Mouse (Mus musculus): ENCODE measurements at regions not wholly inside any gene's neighbourhood (a gene's known extent, or its start where the extent isn't known, plus 50 kb on each side); places are given as distances from the start of the nearest gene placed in this dataset.
A peak's percentile ranks its signal among the peaks of the same experiment; 100 is the strongest.
"Not testable (repeated sequence)": the region's sequence is repeated elsewhere in the genome, so short reads cannot be mapped to it uniquely, and the experiment has no call there.

DNA sequence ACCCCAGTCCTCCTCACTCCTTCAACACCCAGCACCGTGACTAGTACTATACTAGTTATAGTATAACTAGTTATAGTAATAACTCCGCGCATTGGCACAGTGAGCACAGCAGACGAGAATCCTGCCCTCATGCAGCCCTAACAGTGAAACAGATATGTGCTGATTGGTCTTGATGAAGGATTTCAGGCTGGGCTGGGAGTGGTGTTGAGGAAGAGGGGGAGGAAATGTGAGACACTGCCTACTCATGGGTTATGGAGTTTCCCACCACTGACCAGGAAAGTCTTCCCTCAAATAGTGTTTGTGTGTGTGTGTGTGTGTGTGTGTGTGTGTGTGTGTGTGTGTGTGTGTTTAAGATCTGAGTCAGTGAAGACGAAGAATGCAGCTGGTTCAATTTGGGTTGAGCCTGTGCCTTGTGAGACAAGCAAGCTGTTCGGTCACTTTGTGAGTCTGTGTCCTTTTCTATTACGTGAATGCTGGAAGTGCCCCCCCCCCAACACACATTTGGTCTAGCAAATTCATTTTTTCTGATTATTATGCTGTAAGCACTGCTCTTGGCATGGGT, 185.9 kb upstream of the Kit start:
- H3K4me3 ChIP-seq, result no peak overlapping the region
- 0 out of 2 replicates have a peak, but pooled peaks cover 3% of the 10 kb centered on the region for H3K27me3 ChIP-seq
- no peak overlapping the region for H3K9ac ChIP-seq
- H3K4me2 ChIP-seq, result no peak overlapping the region
- no peaks in the 10 kb centered on the region for H3K36me3 ChIP-seq
- no peak overlapping the region for H3K27ac ChIP-seq
- no peaks in the 10 kb centered on the region for H3K9me3 ChIP-seq
- ATAC-seq (ENCODE audit: low FRiP score), result no peak
- H3K4me1 ChIP-seq (replicated peaks), result peaks cover 6% of the 10 kb centered on the region
- 86% methylated on average over 7 of the region's 7 CpGs for WGBS

DNA sequence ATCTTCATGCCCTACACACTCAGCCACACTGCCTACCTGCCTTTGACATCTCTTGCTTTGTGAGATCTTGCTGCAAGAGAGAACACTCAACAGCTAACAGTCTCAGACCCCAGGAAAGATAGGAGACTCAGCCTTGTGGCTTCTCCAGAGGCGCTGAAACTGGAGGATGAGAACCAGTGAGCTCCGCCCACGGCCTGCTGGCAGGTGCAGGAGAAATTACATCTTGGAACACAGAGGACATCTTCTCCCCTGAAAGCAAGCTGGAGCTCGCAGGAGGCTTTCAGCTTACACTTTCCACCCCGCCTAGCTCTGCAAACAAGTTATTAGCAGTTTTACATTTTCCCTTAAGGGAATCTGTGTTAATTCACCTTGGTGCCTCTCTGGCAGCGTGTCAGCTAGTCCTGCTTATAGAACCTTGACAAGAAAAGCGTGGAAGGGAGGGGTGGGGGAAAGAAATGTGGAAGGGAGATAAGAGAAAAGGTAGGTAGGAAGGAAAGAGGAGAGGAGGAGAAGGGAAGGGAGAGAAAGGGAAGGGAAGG, 185.2 kb upstream of the Kit start:
- ATAC-seq (ENCODE audit: low FRiP score), result no peak
- Histone ChIP-seq H3K9me3 (no peaks in the 10 kb centered on the region), H3K27me3 (0 out of 2 replicates have a peak, but pooled peaks cover 3% of the 10 kb centered on the region), H3K36me3 (no peaks in the 10 kb centered on the region), H3K4me3 (no peak overlapping the region), H3K9ac (no peak overlapping the region), H3K4me1 (replicated peaks) (peaks cover 6% of the 10 kb centered on the region), H3K27ac (no peak overlapping the region), H3K4me2 (no peak overlapping the region)
- WGBS, result 70% methylated on average over 7 of the region's 7 CpGs

DNA sequence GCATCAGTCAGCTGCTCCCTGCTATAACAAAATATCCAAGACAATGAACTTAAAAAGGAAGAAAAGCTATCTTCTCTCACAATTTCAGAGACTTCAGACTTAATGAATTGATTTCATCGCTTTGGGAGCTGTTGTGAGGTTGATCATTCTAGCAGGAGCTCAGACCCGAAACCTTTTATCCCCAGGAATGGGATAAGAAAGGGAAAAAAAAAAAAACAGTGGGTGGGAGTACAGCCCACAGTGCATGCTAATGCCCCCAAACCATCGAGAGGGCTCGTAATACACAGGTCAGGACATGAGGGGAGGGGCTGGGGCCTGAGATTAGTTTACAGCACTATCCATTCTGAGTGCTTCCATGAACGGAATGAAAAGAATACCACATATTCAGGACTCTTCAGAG, 175.9 kb upstream of the Kit start:
- 71% methylated on average over 5 of the region's 5 CpGs for whole genome bisulfite sequencing
- peaks cover 14% of the 10 kb centered on the region; the same call in 1 of the 2 replicates for H3K4me1 ChIP-seq (replicated peaks)
- no peak overlapping the region for H3K9ac ChIP-seq
- no peaks in the 10 kb centered on the region for H3K9me3 ChIP-seq
- H3K4me2 ChIP-seq, result no peak overlapping the region
- no peaks in the 10 kb centered on the region for H3K36me3 ChIP-seq
- no peak overlapping the region for H3K4me3 ChIP-seq
- H3K27me3 ChIP-seq, result no peaks in the 10 kb centered on the region
- no peak for ATAC-seq (ENCODE audit: low FRiP score)
- H3K27ac ChIP-seq, result no peak overlapping the region

DNA sequence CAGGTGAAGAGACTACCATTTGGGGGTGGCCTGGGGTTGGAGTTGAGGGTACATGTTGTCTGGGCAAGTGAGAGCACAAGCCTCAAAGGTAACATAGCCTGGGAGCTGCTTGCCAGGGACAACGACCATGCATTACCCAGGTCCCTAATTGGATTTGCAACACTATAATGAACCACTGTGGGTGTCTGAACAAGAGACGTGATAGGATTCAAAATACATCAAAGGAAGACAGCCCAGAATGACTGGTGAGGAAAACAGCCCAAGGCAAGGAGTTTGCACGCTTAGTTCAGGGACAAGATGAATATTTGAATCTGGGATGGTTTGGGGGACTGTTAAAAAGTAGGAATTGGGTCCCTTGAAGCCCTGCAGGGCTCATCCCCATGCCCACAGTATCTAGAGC, 173.0 kb upstream of the Kit start:
- Histone ChIP-seq H3K4me1 (replicated peaks) (peaks cover 32% of the 10 kb centered on the region), H3K27ac (no peak overlapping the region), H3K4me3 (no peak overlapping the region), H3K27me3 (no peaks in the 10 kb centered on the region), H3K4me2 (no peak overlapping the region), H3K9ac (no peak overlapping the region), H3K36me3 (no peaks in the 10 kb centered on the region), H3K9me3 (no peaks in the 10 kb centered on the region)
- ATAC-seq (ENCODE audit: low FRiP score), result no peak
- 32% methylated on average over 3 of the region's 3 CpGs for WGBS

DNA sequence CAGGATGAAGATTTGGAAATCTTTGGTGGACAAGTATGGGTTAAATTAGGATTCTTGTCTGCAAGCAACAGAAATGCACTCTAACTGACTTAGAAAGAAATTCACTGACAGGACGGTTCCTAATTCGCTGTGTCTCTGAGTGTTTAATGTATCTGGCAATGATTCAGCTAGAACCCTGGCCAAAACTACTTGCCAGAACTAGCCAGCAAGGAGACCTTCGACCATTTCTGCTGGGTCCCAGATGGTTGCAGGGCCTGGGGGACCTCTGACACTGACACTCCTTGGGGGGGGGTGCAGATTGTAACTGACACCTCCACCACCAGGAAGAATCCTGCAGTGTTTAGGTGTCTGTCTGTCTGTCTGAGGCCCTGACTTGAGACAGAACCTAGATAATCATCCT, 172.1 kb upstream of the Kit start:
- H3K4me1 ChIP-seq (replicated peaks), result peaks cover 32% of the 10 kb centered on the region

DNA sequence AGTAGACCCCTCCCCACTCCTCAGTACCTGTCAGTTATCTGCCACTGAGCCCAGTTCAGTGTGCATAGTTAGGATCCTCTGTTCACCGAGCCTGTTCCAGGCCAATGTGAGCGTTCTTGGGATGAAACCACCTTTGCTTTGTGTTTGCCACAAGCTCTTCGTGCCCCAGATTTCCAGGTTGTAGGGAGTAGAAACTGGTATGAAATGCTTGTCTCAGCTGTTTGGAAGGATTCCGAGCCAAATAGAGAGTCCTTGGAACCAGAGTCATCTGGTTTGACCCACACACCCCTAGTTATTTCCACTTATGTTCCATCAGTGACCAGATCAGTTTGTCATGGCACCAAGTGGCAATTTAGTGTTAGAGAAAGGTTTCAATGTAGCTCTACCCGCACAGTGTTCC, 171.2 kb upstream of the Kit start:
- no peaks in the 10 kb centered on the region for H3K36me3 ChIP-seq
- ATAC-seq (ENCODE audit: low FRiP score), result no peak
- WGBS, result 96% methylated on average over 5 of the region's 5 CpGs
- H3K4me1 ChIP-seq (replicated peaks), result peaks cover 32% of the 10 kb centered on the region
- H3K4me3 ChIP-seq, result no peak overlapping the region
- H3K9me3 ChIP-seq, result no peaks in the 10 kb centered on the region
- no peak overlapping the region for H3K4me2 ChIP-seq
- H3K27ac ChIP-seq, result no peak overlapping the region
- no peak overlapping the region for H3K9ac ChIP-seq
- H3K27me3 ChIP-seq, result no peaks in the 10 kb centered on the region

More for the DNA sequence above, 172.1 kb upstream of the Kit start:
- Histone ChIP-seq H3K27me3 (no peaks in the 10 kb centered on the region), H3K36me3 (no peaks in the 10 kb centered on the region), H3K9ac (no peak overlapping the region), H3K4me3 (no peak overlapping the region), H3K9me3 (no peaks in the 10 kb centered on the region), H3K27ac (no peak overlapping the region), H3K4me2 (no peak overlapping the region)
- WGBS, result 60% methylated on average over 3 of the region's 3 CpGs
- no peak for ATAC-seq (ENCODE audit: low FRiP score)

DNA sequence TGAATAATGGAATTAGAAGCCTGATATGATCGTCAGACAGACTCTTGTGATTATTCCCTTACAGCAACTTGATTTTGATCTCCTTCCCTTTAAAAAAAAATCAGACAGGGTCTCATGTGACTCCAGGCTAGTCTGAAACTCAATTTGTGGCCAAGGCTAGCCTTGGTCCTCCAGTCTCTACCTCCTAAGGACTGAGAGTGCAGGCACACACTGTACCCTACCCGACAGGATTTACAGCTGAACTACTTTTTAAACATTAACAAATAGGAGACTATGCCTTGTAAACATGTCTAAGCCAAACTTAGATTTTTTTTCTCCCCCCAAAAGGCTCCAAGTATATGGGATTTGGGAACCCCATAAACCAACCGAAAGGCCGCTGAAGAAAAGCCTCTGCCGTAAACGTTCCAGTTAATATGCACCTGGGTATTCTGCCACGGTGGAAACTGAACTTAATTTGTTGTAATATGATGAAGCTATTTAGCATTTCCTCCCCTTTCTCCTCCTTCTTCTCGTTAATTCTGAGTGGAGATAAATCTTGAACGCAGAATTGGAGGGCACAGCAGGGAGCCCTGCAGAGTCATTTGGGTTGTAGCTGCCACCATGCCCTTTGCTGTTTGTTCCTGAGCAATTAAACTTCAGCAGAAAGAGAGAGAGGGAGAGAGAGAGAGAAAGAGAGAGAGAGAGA, 170.0 kb upstream of the Kit start:
- Histone ChIP-seq H3K9ac (no peak overlapping the region), H3K36me3 (no peaks in the 10 kb centered on the region), H3K27ac (no peak overlapping the region), H3K4me1 (replicated peaks) (peaks cover 32% of the 10 kb centered on the region), H3K27me3 (no peaks in the 10 kb centered on the region), H3K4me3 (no peak overlapping the region), H3K9me3 (no peaks in the 10 kb centered on the region), H3K4me2 (no peak overlapping the region)
- 48% methylated on average over 9 of the region's 9 CpGs for WGBS
- ATAC-seq (ENCODE audit: low FRiP score), result no peak

DNA sequence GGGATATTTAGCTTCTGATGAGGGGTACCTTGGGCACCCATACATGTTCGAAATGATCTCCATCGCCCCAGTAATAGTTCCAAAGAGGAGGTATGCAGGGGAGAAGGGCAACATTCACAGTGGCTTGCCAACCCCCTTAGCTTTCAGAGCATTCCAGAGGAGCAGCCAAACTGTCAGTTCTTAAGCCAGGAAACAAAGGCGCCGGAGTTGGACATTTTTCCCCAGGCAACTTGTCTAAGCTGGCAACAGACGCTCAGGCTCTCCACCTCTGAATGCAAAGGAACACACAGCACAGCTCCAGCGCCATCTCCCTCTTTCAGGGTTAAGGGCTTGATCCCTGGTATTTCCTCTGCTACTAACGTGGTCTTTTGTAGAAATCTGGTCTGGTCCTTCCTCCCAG, 169.2 kb upstream of the Kit start:
- Histone ChIP-seq H3K9ac (no peak overlapping the region), H3K27me3 (no peaks in the 10 kb centered on the region), H3K4me1 (replicated peaks) (peaks cover 32% of the 10 kb centered on the region), H3K4me2 (no peak overlapping the region), H3K4me3 (no peak overlapping the region), H3K9me3 (no peaks in the 10 kb centered on the region), H3K27ac (peak overlapping the region; percentile 12; the same call in 1 of the 2 replicates), H3K36me3 (no peaks in the 10 kb centered on the region)
- ATAC-seq (ENCODE audit: low FRiP score), result no peak
- 49% methylated on average over 7 of the region's 7 CpGs for WGBS

DNA sequence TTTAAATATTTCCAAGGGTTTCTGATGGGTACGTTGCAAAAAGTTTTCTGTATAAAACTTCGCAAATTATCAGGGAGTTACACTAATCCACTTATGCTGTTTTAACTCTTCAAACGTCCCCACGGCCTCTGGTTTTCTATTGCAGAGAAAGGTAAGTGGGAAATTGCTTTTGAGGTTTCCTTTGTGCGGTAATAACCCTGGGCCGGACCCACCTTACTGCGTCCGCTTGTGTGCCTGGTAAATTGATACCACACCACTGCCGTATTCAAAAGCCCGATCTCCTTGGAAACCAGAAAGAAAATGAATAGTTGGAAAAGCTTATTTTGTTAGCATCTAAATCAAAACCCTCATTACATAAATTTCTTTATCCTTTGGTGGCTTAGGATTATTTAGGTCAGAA, 167.0 kb upstream of the Kit start:
- H3K9me3 ChIP-seq, result no peaks in the 10 kb centered on the region
- H3K4me3 ChIP-seq, result no peak overlapping the region
- no peak overlapping the region for H3K9ac ChIP-seq
- H3K4me2 ChIP-seq, result no peak overlapping the region
- H3K4me1 ChIP-seq (replicated peaks), result peaks cover 23% of the 10 kb centered on the region
- ATAC-seq (ENCODE audit: low FRiP score), result no peak
- WGBS, result 61% methylated on average over 10 of the region's 10 CpGs
- no peaks in the 10 kb centered on the region for H3K36me3 ChIP-seq
- no peaks in the 10 kb centered on the region for H3K27me3 ChIP-seq
- H3K27ac ChIP-seq, result no peak overlapping the region

DNA sequence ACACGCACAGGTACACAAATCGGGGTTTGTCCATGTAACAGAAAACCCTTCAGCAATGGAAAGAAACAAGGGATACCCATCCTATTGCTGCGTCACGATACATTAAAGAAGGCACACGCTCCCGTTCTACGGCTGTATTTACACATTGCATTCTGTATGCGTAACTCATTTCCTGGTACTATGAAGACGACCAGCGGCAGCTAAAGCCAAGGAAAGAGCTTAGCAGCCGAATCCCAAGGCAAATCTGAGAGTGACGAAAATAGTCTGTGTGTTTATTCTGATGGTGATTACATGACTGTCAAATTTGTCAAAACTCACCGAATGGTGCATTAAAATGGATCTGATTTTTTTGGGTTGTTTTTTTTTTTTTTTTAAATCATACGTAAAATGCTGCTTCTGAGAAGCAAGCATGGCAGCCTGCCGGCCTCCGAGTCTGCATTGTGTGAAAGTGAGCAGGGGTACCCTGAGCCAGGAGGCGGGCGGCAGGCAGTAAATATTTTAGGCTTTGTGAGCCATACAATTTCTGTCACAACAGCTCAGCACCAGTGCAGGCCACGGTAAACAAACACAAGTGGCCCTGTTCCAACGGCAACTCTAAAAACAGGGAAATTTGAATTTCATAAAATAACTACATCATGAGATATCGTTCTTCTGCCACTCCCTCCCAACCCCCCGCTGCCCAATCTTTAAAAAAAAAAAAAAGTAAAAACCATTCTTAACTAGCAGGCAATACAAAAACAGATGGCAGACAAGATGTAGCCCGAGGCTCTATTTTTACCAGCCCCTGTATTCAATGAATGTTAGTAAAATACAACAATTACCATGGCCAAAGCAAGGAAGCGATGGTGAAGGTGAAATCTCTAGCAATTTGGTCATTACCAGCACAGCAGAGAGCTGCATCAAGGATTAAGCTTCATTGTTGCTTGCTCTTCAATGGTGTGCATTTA, 164.2 kb upstream of the Kit start:
- Histone ChIP-seq H3K4me2 (no peak overlapping the region), H3K9me3 (no peaks in the 10 kb centered on the region), H3K36me3 (no peaks in the 10 kb centered on the region), H3K27ac (no peak overlapping the region), H3K9ac (no peak overlapping the region), H3K4me3 (no peak overlapping the region), H3K27me3 (no peaks in the 10 kb centered on the region), H3K4me1 (replicated peaks) (peaks cover 4% of the 10 kb centered on the region)
- ATAC-seq (ENCODE audit: low FRiP score), result no peak
- 78% methylated on average over 24 of the region's 24 CpGs for WGBS

DNA sequence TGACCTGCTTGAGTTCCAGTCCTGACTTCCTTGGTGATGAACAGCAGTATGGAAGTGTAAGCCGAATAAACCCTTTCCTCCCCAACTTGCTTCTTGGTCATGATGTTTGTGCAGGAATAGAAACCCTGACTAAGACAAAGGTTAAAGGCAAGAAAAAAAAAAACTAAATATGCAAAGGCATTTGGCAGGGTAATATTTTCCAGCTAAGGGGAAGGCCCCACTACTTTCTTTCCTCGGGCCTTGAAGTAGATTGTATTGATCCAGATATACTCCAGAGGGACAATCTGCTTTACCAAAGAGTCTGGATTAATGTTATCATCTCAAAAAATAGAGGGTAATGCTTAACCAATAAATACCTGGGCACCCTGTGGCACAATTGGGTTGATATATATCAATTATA, 155.4 kb upstream of the Kit start:
- H3K9me3 ChIP-seq, result peaks cover 11% of the 10 kb centered on the region; the same call in 1 of the 2 replicates
- H3K27ac ChIP-seq; H3K4me1 ChIP-seq (replicated peaks); H3K36me3 ChIP-seq; H3K27me3 ChIP-seq; H3K4me3 ChIP-seq; ATAC-seq (ENCODE audit: low FRiP score); H3K4me2 ChIP-seq; H3K9ac ChIP-seq: not testable (repeated sequence)
- WGBS, result 94% methylated on average over 2 of the region's 2 CpGs

DNA sequence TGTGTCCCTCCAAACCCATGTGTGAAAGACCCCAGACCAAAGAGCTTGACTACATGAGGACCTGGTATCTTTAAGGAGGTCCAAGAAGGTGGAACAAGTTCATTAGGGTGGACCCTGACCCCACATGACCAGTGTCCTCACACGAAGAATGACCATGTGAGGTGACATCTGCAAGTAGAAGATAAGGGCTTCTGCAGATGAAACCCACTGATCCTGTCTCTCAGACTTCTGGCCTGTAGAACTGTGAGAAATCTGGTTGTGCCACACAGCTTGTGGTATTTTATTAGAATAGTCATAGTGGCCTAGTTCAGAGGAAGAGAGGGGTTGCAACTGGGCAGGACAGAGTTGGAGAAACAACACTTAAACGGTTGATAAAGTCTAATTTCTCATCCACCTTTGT, 141.8 kb upstream of the Kit start:
- H3K4me2 ChIP-seq, result no peak overlapping the region
- no peaks in the 10 kb centered on the region for H3K9me3 ChIP-seq
- H3K27ac ChIP-seq, result no peak overlapping the region
- H3K27me3 ChIP-seq, result no peaks in the 10 kb centered on the region
- no peaks in the 10 kb centered on the region for H3K36me3 ChIP-seq
- WGBS, result 94% methylated on average over 2 of the region's 2 CpGs
- H3K4me3 ChIP-seq, result no peak overlapping the region
- H3K9ac ChIP-seq, result no peak overlapping the region
- no peak for ATAC-seq (ENCODE audit: low FRiP score)
- H3K4me1 ChIP-seq (replicated peaks), result peaks cover 15% of the 10 kb centered on the region

Data from hindbrain, embryonic 13.5 days (tissue).